Mouse (Mus musculus) liver, embryonic 14.5 days (tissue): ENCODE measurements at regions not wholly inside any gene's neighbourhood (a gene's known extent, or its start where the extent isn't known, plus 50 kb on each side); places are given as distances from the start of the nearest gene placed in this dataset.

Experiments
- CTCF ChIP-seq: IDR thresholded peaks from 2 replicates; pipeline ENCODE4 v1.5.1; 2016; ENCODE audit warnings: antibody characterized with exemption, low read depth, control low read depth
- EP300 ChIP-seq: IDR thresholded peaks from 2 replicates; pipeline ENCODE4 v1.6.1; 2016; ENCODE audit warnings: antibody characterized with exemption, low read depth

DNA sequence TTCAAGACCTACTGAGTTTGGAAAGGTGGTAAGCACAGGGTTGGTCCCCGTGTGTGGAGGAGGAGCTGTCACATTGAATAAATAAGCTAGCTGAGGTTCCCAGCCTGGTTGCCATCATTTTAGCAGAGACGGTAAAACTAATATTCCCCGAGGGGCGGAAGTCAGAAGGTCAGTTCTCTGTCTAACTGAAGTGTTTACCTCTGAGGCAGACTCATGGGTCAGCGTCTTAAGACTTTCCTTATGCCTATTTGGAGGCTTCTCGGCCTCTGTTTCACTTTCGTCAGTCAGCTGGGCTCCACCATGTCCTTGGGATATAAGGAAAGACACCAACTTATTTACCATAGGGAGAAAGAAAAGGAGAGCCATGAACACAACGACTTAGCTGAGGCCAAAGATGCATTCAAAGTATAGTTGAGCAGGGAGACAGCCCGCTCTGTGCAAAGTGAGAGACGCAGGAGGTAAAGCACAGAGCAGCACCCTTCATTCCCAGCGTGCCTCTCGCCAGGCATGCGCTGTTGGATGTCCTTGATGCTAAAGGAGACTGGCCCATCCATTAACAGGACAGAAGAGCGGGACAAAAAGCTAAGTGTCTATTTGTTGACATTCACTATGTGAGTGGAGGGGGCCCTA is 116.0 kb downstream of the Olfr267 start:
- TF ChIP-seq CTCF (no peak), EP300 (no peak)
